Mouse (Mus musculus) adipocyte (in vitro differentiated cells): ENCODE results near the gene Pelp1.
"Not testable (repeated sequence)": the region's sequence is repeated elsewhere in the genome, so short reads cannot be mapped to it uniquely, and the experiment has no call there.

Experiments
- DNase-seq: peaks from one replicate; pipeline ENCODE4 v3.0.0-alpha.2; 2016; ENCODE audit warnings: low spot score

The Pelp1 gene

DNA sequence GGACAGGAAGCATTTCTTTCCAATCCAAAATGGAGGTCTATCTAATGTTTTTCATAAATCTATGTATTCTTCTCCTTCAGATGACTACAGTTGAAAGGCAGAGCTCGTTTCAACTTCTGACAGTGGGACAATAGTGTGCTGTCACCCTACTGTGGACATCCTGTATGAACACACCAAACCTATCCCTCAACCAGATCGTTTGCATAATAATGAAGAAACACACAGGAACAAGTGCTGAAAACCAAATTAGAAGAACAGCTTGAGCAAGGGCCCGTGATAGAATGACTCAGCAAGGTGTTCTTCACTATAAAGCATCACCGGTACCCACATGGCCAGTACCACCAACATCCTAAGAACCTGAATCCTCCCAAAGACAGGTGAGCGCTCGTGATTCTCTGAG is 16.8 kb upstream of the Pelp1 start:
- DNase-seq, result not testable (repeated sequence)

DNA sequence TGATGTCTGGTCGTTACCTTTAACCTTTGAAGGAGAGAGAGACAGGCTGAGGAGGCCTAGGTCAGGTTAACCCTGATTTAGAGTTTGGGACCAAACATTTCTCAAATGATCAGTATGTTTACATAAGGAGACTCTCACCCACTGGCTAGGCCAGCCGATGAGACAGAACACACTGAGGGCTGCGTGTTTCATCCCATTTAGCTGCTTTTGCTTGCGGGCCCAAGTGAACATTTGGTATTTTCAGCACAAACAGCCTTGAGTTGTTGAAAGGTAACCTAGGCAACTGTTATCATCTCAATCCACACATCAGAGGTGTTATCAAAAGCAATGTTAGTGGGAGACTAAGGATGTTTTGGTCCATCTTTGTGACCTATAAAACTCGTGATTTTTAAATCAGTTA is 9.7 kb upstream of the Pelp1 start:
- DNase-seq, result no peak

DNA sequence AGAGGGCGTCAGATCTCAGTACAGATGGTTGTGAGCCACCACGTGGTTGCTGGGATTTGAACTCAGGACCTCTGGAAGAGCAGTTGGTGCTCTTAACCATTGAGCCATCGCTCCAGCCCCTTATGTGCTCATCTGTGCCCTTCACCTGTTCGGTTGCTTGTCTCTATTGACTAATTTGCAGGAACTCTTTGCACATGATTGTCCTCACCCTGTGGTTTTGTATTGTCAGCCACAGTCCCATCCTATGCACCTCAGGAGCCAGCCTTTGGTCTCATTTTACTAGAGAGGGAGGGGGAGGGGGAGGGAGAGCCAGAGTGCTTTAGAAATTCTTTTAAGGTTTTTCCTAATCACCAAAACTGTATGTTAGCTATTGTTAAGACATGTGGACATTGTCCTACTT is 8.4 kb upstream of the Pelp1 start:
- no peak for DNase-seq

DNA sequence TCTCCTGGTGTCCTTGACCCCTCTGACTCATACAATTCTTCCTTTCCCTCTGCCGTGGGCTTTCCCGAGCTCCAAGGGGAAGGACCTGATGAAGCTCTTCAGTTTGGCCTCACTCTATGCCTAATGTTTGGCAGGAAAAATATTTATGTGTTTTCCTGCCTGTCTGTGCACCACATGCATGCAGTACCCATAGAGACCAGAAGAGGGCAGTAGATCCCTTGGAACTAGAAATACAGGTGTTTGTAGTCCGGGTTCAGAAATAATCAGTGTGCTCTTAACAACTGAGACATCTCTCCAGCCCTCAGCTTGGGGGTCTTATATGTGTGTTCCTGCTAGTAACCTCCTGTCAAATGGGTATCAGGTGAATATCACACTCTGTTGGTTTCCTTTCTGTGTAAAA is 4.1 kb upstream of the Pelp1 start:
- peak; percentile 72 for DNase-seq

DNA sequence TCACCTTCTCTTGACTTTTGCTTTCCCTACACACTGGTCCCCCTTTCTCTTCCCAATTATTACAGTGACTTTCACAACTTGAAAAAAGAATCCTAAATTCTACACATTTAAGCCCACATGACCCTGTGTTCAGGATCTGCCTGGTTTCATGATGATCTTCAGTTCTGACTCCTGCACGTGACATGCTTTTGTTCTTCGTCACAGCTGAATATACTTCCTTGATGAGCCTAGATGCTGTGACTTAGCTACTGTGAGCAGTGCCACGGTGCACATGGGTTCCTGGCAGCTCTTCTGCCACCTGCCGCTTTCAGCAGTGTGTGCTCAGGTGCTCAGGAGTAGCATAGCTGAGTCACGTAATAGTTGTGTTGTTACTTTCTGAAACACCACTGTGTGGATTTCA is 2.8 kb upstream of the Pelp1 start:
- DNase-seq, result no peak

DNA sequence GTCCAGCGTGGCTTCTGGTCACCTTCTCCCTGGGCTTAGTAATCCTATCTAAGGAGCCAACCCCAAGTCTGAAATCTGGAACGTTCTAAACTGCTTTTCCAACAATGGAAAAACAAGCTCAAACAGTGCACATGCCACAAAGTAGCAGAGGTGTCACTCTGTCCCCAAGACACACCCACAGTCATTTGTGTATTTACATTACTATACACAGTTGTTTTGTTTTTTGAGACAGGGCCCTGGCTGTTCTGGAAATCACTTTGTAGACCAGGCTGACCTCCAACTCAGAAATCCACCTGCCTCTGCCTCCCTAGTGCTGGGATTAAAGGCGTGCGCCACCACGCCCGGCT is 439 bp upstream of the Pelp1 start:
- no peak for DNase-seq

DNA sequence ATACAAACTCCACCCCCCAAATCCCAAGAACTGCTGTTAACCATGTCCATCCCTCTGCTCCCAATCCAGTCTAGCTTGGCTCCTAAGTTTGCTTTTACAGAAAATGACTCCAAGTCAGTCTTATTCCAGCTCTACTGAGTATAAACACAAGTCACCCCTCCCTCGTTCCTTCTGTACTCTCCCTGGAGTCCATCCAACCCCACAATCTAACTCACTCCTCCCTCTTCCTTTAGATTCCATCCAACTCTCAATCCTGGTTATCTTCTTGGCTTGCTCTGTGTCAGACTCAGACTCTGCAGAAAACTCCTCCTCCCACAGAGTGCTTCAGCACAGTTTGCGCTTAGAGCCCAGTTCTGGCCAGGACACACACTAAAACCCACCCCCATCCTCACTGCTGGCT is 6.2 kb downstream of the Pelp1 start:
- DNase-seq, result peak; percentile 50

DNA sequence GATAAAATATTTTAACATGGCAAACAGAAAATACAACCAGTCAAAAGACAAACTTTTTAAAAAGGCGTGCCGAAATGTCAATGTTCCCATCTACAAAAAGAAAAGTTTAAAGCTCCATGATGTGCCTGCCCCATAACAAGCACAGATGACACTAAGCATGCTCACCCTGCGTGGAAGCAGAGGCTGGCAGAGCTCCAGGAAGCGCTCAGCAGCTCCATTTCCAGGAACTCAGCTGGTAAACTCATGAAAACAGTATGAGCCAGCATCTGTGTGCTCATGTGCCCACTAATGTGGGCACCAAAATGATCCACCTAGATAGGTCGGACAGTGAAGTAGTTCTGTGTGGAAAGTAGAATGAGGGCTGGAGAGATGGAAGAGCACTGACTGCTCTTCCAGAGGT is 20.4 kb downstream of the Pelp1 start:
- DNase-seq, result no peak

DNA sequence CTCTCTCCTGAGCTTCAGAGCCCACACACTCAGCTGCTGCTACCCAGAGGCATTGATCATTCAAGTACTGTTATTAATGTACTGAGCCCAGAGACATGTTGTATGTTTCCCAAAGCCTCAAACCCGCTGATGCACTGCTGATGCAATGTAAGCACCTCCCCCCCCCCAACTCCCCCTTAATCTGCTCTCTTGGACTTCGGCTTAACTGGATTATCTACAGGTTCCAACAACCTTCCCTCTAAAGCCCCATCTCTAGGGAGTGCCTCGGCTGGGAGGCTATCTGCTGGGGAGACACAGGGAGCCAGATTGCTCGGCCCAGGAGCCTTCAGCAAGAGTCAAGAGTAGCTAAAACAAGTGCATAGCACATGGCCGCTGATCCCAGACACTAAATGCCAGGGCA is 22.4 kb downstream of the Pelp1 start:
- DNase-seq, result no peak

DNA sequence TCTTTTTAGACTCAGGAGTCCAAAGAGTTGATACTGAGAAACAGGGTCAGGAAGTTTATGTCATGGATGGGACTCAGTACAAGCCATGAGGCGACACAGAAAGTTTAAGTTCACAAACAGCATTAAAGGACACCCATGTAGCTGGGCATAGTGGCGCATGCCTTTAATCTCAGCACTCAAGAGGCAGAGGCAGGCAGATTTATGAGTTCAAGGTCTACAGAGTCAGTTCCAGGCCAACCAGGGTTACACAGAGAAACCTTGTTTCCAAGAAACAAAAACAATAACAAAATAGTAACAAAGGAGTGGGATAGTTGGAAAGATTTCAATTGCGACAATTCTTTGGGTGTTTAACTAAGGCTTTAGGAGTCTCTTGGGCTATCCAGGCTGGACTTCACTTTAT is 25.7 kb downstream of the Pelp1 start:
- no peak for DNase-seq

DNA sequence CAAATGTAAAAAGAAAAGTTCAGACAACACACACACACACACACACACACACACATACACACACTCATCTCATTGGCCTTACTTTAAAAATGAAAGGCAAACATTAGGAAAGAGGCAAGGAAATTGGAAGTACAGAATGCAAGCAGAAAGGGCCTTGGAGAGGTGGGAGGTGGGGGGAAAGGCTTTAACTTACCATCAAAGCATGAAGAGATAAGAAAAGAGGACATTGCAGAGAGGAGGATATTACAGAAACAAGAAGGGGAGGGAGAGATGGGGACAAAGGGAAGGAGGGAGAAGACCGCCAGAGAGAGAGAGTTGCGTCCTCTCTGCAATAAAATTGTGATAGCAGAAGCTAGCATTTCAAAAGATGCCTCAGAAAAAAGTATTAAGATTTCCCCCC is 28.5 kb downstream of the Pelp1 start:
- DNase-seq, result no peak

DNA sequence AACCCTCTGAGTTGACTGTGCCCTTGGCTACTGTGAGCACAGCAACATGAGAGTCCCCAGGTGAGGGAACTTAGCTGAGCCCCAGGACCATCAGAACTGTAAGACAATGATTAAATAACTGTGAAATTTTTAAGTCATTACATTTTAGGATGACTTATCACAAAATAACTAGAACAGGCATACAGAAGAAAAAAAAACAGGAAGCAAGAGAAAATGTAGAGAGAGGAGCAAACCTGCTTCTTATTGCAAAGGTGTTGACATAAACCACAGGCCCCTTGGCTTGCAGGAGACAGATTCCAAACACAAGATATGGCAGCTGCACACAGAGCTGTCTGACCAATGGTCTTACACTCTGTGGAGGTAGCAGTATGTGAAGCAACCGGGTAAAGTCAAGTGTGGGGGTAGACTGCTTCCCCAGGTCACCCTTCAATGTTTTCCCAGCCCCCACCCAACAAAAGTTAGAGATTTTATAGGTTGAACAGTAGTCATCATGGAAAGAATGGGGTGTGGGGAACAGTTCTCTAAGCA is 29.3 kb downstream of the Pelp1 start:
- DNase-seq, result no peak

DNA sequence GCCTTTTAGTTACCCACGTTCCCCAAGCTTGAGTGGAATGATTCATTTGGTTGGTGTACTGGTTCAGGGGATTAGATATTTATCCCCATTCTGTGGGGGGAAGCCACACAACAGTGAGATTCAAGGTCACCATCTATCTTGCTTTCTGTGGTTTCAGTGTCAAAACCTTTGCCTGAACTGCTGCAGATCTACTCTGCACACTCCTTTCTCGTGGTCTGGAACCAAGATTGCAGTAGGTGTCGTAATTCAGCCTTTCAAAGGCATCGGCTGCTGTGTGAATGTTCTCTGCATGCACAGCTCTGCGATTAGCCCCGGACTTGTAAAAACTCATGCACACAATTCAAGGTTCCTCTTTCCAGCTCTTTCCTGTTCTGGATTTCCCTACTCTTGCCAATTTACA is 33.8 kb downstream of the Pelp1 start:
- no peak for DNase-seq

DNA sequence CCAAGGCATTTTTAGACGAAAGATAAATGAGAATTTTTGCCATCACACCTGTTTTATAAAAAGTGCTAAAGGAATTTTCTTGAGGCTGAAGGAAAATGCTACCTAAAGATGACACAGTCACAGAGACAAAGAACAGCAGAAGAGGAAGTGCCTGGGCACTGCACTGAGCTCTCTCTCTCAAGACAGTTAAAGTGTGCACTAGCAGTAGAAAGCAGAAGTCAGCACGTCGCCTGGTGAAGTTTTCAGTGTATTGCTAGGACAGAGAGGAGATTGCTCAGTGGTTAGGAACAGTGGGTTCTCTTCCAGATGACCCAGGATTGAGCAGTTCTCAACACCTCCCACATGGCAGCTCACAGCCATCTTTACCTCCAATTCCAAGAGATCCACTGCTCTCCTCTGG is 35.5 kb downstream of the Pelp1 start:
- DNase-seq, result no peak

DNA sequence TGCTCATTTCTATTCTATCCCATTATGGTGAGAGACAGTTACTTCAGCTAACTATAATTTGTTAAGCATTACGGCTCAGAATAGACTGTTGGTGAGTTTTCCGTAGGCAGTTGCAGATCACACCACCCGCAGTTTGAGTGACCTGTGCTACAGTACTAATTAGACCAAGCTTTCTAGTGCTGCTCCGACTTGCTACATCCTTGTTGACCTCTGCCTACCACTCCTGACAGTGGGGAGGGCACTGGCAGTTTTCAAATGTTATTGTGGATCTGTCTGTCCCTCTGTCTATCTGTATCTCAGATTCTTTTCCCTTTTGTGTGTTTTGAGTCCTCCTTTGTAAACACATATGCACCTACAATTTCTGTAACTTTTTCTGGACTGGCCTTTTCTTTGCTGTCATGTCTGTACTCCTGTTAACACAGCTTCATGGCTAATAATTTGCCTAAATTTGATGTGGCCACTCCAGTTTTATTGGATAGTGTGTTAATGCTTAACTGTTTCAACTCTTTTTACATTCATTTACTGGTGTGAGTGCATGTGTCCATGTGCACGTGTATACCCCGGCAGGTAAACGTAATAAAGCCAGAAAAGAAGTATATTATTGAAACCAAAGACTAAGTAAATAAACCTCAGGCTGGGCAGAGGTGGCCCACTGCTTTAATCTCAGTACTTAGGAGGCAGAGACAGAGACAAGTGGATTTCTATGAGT is 36.8 kb downstream of the Pelp1 start:
- no peak for DNase-seq

DNA sequence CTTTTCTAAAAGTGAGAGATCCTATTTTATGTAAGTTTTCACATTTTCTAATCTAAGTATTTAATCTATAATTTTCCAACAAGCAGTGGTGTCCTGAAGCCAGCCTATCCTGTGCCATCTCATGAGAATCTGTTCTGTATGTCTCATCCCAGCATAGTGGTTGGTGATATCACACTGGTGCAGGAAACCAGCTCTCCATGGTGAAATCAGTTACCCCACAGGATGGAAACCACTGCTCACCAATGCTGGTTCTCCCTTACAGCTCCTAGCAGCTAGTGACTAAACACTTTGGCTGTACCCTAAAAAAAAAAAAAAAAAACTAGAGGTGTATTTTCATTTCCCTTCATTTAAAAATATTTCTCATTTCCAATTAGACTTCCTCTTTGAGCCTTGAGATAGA is 37.4 kb downstream of the Pelp1 start:
- no peak for DNase-seq

DNA sequence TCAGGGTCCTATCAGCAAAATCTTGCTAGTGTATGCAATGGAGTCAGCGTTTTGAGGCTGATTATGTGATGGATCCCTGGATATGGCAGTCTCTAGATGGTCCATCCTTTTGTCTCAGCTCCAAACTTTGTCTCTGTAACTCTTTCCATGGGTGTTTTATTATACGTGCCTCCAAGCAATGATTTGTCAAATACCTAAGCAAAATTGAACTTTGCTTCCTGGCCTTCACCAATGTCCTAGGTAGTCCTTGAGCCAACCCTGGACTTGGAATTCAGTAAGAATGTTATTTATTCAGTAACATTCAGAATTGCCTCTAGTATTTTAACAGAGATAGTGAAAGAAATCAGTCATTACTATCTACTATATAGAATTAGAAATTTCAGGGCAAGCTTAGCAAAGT is 41.2 kb downstream of the Pelp1 start:
- not testable (repeated sequence) for DNase-seq

DNA sequence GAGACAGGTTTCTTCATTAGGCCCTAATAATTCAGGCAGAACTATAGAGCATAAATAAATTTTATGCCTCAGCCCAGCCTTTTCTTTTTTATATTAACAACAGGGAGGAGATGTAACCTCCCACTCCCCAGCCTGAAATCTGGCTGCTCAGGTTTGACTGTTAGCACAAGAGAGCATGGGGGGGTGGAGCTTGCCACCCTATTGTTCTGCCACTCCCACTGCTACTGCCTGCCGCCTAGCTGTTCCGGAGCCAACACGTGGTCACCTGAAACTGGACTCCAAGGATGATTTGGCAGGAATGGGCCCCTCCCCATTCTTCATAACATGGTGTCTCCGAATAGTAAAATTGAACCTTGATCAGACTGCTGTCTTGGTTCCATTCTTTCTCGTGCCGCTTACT is 42.1 kb downstream of the Pelp1 start:
- DNase-seq, result not testable (repeated sequence)

DNA sequence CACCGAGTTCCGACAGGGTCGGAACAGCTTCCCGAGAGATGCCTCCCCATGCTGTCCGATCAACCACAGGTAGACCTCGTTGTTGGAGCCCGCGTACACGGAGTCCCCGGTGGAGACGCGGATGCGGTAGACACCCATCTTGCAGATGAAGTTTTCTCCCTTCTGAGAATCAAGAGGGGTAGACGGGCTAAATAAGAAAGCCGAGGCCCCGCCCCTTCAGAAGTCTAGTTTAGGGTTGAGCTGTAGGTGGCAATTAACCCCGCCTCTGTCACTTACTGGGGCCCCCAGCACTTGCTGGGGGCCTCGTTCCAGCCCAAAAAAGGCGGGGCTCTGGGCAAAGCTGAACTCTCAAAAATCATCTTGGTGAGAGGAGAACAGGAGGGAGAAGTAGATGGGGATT is 58.0 kb downstream of the Pelp1 start, which contains the start of gene Alox15:
TSS of gene Alox15 (minus strand) at position 164 of the 400 bp plus-strand sequence.
- no peak for DNase-seq

DNA sequence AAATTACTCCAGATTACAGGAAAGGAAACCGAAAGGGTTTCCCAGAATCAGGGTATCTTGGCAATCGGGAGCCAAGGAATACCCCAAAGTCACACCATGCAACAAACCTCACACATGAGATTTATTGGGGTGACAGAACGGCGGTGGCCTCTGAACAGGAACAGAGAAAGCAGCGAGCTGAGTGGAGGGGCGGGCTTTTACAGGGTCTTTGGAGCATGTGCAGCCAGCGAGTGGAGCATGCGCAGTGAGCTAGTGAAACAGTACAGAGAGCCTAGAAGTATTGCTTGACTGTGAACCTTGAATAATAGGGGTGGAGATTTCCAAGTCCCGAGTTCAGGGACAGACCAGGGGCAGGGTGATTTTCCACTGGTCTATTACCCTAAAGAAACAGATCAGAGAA is 61.2 kb downstream of the Pelp1 start:
- DNase-seq, result no peak

DNA sequence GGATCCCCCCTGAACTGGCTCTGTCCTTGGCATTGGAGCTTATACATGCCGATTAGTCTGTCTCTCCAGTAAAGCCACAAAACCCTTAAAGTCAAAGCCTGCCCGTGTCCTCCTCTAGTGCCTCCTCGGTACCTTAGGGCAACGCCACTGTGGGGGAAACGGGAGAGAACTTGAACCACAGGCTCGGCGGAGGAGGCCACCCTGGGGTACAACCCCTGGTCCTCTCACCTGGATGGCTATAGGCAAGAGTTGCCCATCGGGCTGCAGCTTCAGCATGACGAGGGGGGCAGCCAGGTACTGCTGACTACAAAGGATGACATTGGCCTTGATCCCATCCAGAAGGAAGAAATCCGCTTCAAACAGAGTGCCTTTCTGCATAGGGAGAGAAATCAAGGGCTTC is 62.0 kb downstream of the Pelp1 start:
- DNase-seq, result no peak

DNA sequence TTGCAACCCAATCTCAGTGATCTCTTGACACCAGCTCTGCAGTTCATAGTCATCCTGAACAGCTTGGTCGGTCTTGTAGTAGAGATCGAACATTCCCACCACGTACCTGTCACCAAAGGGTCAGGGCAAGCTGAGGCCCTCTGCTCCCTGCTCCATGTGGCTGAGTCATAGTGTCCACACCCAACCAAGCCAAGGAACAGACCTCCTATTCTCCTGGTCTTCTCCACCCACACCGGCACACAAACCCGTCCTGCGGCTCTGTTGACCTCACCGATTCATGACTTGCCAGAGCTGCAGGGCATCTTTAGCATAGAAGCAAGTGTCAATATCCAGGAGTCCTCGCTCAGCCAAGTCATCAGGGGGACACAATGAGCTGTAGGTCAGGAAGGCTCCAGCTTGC is 64.3 kb downstream of the Pelp1 start:
- DNase-seq, result no peak

DNA sequence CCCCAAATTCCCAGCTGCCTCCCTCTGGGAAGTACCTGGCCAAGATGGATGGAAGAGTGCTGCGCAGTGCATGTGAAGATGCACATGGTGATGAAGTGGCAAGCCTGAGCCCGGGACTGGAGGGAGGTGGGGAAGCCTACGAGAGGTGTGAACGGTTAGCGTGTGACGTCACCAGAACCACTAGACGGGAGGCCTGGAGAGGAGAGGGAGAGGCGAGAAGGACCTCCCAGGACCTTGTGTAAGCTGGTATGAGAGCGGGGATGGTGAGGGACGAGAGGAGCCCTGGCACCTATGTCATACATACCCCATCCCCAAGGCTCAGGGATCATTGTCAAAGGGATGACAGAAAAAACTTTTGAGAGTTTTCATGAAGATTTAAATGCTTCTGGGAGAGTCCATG is 64.8 kb downstream of the Pelp1 start:
- DNase-seq, result no peak
